Mouse (Mus musculus) kidney, postnatal 25 days (tissue): ENCODE data around the gene Sez6l.

Experiments
- DNase-seq, 2 experiments: peaks; one replicate each; pipeline ENCODE4 v3.0.0; 2021; ENCODE audit warnings: mixed read lengths in 2 of 2

The Sez6l gene

GRCm38 (mm10) chr5:112384805-112385472 lies 192.0 kb downstream of the Sez6l start:
- no peak for DNase-seq

- peak in 1 of 2 experiments; percentile 33 for DNase-seq
Observed at GRCm38 (mm10) chr5:112382641-112383330, 194.2 kb downstream of the Sez6l start.

- DNase-seq, result no peak
Observed at GRCm38 (mm10) chr5:112382042-112382441, 194.9 kb downstream of the Sez6l start.

- no peak for DNase-seq
Observed at GRCm38 (mm10) chr5:112381154-112381553, 195.8 kb downstream of the Sez6l start.

GRCm38 (mm10) chr5:112378716-112379115 lies 198.3 kb downstream of the Sez6l start:
- DNase-seq, result peak in 1 of 2 experiments; percentile 16

GRCm38 (mm10) chr5:112377380-112377779 lies 199.6 kb downstream of the Sez6l start:
- no peak for DNase-seq

GRCm38 (mm10) chr5:112376111-112376510 lies 200.9 kb downstream of the Sez6l start:
- no peak for DNase-seq

- no peak for DNase-seq
Observed at GRCm38 (mm10) chr5:112371933-112372332, 205.1 kb downstream of the Sez6l start.

GRCm38 (mm10) chr5:112370236-112370813 lies 206.7 kb downstream of the Sez6l start:
- no peak for DNase-seq

GRCm38 (mm10) chr5:112369326-112369725 lies 207.7 kb downstream of the Sez6l start:
- DNase-seq, result no peak
